Mouse (Mus musculus): ENCODE data around the gene Terb1.

DNA sequence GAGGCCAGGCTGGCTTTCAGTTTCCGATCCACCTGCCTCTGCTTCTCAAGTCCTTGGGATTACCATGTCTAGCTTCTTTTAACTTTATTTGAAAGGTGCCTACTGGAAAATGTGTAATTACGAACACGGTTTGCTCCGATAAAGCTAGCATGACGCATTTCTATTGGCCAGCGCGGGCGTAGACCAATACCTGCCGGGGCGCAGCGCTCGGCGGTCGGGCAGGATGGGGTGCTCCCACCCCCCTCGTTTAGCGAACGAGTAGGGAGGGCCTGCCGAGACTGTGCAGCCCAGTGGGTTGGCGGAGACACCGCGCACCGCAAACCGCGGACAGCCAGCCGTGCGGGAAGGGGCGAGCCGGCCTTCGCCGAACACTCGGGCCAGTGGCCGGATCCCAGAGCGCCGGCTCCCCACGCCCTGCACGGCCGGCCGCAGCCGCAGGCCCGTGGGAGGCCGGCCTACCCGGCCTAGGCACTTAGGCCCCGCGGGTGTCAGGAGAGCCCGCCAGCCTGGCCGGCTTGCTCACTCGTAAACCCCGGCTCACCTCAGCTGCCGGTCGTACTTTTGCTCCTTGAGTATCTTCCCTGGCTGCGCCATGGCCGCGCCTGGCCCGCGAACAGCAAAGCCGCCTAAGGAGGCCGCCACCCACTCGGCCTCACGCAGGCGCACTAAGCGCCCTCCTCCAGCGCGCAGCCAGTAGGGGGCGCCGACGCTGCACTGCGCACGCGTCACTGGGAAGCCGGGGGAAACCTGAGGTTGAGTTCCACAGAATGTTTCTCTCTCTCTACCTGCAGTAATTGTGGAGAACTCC lies 24.5 kb upstream of the Terb1 start, which contains the start of the genes Nae1 and Car7:
- TF ChIP-seq POLR2A (IDR thresholded peaks at IDR 0.05; ENCODE audit: borderline replicate concordance, extremely low read depth, low read depth, low read length) (peak; percentile 96), CTCF (IDR thresholded peaks at IDR 0.05; ENCODE audit: insufficient read depth, low read length) (peak; percentile 71)
